ENCODE assay signal across 9 mouse cellular contexts in genomic region chr1:83736428-83737117, GRCm38 (mm10).
DNase-seq lines count a peak whose midpoint lies in the region; ATAC-seq lines count a peak whose summit lies in the region.
"Had no signal": no experiment of that assay in that cellular context is flagged by ENCODE, and none has a peak within 500 bp of the region (broad histone marks: within the 10 kb centered on the region; RNA-seq: fewer than 3 reads in every experiment).

No protein-coding gene starts in this region.

- no peak overlapping the region for H3K27ac ChIP-seq in kidney, embryonic 14.5 days (ENCODE audit: low read depth, low read length)
- no peak overlapping the region for H3K27ac ChIP-seq in midbrain, embryonic 14.5 days (replicated peaks; ENCODE audit: low read depth, low read length)
- H3K27ac ChIP-seq: liver, embryonic 15.5 days had no signal

- no peaks in the 10 kb centered on the region for H3K4me1 ChIP-seq in kidney, embryonic 14.5 days (ENCODE audit: control insufficient read depth, insufficient read depth, low read length)
- no peaks in the 10 kb centered on the region for H3K4me1 ChIP-seq in midbrain, embryonic 14.5 days (ENCODE audit: control insufficient read depth, insufficient read depth, low read length)
- H3K4me1 ChIP-seq: liver, embryonic 15.5 days had no signal

- ATAC-seq in kidney, embryonic 14.5 days (ENCODE audit: low FRiP score, low TSS enrichment) = no peak
- peak; percentile 78; the same call in 1 of the 2 replicates for ATAC-seq in midbrain, embryonic 14.5 days (ENCODE audit: low FRiP score, low TSS enrichment)

- WGBS in kidney, embryonic 14.5 days = 42% methylated on average over 2 of the region's 2 CpGs
- 44% methylated on average over 2 of the region's 2 CpGs for WGBS in midbrain, embryonic 14.5 days

- no peaks in the 10 kb centered on the region for H3K36me3 ChIP-seq in kidney, embryonic 14.5 days (ENCODE audit: control insufficient read depth, insufficient read depth, low read length)
- no peaks in the 10 kb centered on the region for H3K36me3 ChIP-seq in midbrain, embryonic 14.5 days (ENCODE audit: control insufficient read depth, insufficient read depth, low read length)
- H3K36me3 ChIP-seq: liver, embryonic 15.5 days had no signal

- H3K4me3 ChIP-seq in kidney, embryonic 14.5 days (ENCODE audit: low read length) = no peak overlapping the region
- no peak overlapping the region for H3K4me3 ChIP-seq in midbrain, embryonic 14.5 days (replicated peaks; ENCODE audit: low read depth, low read length)
- H3K4me3 ChIP-seq: liver, embryonic 15.5 days had no signal

- no peaks in the 10 kb centered on the region for H3K27me3 ChIP-seq in kidney, embryonic 14.5 days (ENCODE audit: control insufficient read depth, insufficient read depth, low read length)
- H3K27me3 ChIP-seq in midbrain, embryonic 14.5 days (ENCODE audit: control insufficient read depth, insufficient read depth, low read length) = no peaks in the 10 kb centered on the region
- H3K27me3 ChIP-seq: liver, embryonic 15.5 days had no signal

- H3K4me2 ChIP-seq in kidney, embryonic 14.5 days (replicated peaks; ENCODE audit: low read depth, low read length) = no peak overlapping the region
- no peak overlapping the region for H3K4me2 ChIP-seq in midbrain, embryonic 14.5 days (ENCODE audit: low read length)
- H3K4me2 ChIP-seq: liver, embryonic 15.5 days had no signal

- H3K9me3 ChIP-seq in kidney, embryonic 14.5 days (ENCODE audit: control insufficient read depth, low read length) = no peaks in the 10 kb centered on the region
- no peaks in the 10 kb centered on the region for H3K9me3 ChIP-seq in midbrain, embryonic 14.5 days (ENCODE audit: control insufficient read depth, low read length)
- H3K9me3 ChIP-seq: liver, embryonic 15.5 days had no signal

- peak; percentile 7 for DNase-seq in kidney, adult 9 months
- DNase-seq in ZHBTc4 (ENCODE audit: low read depth, low spot score) = peak; percentile 65
- DNase-seq in frontal cortex, postnatal 36 days (ENCODE audit: low spot score in 2 of 2) = peak; percentile 29 to 43
- peak; percentile 86 for DNase-seq in midbrain, embryonic 14.5 days
- DNase-seq in urinary bladder, adult 18-20 months (ENCODE audit: low spot score in 2 of 2) = no peak
- no peak for DNase-seq in gastrocnemius, postnatal 4 days (ENCODE audit: low spot score in 2 of 2)
- DNase-seq in ovary, postnatal 36 days (ENCODE audit: low spot score) = no peak

- H3K9ac ChIP-seq in kidney, embryonic 14.5 days (ENCODE audit: low read depth, low read length) = no peak overlapping the region
- H3K9ac ChIP-seq in midbrain, embryonic 14.5 days (replicated peaks; ENCODE audit: low read length) = no peak overlapping the region
- H3K9ac ChIP-seq: liver, embryonic 15.5 days had no signal

Comparison
In these comparisons a context has a peak if more than half of its experiments do, and no peak if none do; other contexts are left out.
1. DNase-seq: peak in kidney, adult 9 months (single experiment), ZHBTc4 (single experiment), frontal cortex, postnatal 36 days (2 of 2) and midbrain, embryonic 14.5 days (single experiment); none in urinary bladder, adult 18-20 months (0 of 2), gastrocnemius, postnatal 4 days (0 of 2) and ovary, postnatal 36 days (single experiment).